Mouse (Mus musculus): ENCODE results near the gene Hdac4. TPM values are rescaled to one million over a fixed set of nuclear protein-coding genes. Genes with fewer than 3 reads are reported as not detected.

The Hdac4 gene
- polyA plus RNA-seq, 1 experiment from 2014 or later = 24.1 TPM

DNA sequence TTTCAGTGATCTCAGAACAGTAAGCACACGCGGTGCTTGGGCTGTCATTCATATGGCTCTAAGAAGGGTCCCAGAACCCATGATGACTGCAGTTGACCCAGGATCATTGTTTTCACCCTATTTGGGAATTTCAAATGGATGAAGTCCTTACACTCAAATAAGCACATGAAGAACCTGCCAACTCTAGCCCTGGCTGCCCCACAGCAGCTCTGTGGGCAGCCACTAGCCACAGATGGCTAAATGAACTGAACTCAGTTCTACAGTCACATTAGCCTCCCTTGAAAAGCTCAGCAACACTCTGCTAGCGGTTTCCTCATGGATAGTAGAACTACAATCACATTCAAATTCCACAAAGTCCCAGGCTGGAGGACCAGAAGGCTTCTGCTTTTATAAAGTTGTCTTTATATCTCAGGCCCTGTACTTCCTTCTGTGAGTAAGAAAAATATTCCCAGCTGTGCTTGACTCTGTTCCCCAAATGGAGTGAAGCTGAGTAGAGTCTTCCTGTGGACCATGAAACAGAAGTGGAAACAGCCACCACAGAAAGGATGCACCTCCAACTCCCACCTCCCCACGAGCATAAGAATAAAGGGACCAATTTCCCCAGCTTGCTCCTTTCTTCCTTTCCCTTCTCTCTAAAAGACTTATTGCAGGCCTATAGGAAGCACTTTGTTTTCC lies 88.9 kb downstream of the Hdac4 start:
- H3K4me3 ChIP-seq (ENCODE audit: low read depth, low read length) = no peak overlapping the region
- H3K9me3 ChIP-seq (ENCODE audit: control insufficient read depth, low read length) = no peaks in the 10 kb centered on the region
- no peak overlapping the region for H3K9ac ChIP-seq (ENCODE audit: low read depth, low read length)
- H3K27me3 ChIP-seq (replicated peaks; ENCODE audit: control insufficient read depth, insufficient read depth, low read length) = no peaks in the 10 kb centered on the region
- DNase-seq (ENCODE audit: low spot score) (no peak), ATAC-seq (ENCODE audit: low read depth) (no peak)
- H3K4me2 ChIP-seq (ENCODE audit: low read depth, low read length) = no peak overlapping the region
- WGBS = 92% methylated on average over 4 of the region's 4 CpGs
- no peaks in the 10 kb centered on the region for H3K36me3 ChIP-seq (ENCODE audit: control insufficient read depth, insufficient read depth, low read length)
- no peak overlapping the region for H3K27ac ChIP-seq (replicated peaks; ENCODE audit: low read depth, low read length)
- no peaks in the 10 kb centered on the region for H3K4me1 ChIP-seq (ENCODE audit: control insufficient read depth, insufficient read depth, low read length)

DNA sequence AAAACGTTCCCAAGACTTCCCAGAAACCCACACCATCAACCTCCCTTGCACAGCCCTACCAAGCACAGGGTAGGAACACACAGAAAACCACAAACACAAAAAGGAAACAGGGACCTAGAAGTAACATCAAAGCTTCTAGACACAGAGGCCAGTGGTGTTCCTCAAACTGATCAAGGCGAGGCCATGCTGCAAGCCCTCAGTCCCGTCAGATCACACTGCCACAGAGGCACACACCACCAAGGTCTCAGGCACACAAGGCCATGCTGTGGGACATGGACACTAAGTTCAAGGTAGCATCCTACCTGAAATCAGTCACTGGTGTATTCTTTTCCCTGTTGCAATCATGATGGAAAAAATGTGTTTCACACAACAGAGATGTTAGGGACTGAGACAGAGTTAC lies 90.8 kb downstream of the Hdac4 start:
- DNase-seq (ENCODE audit: low spot score) (no peak), ATAC-seq (ENCODE audit: low read depth) (no peak)
- Histone ChIP-seq H3K36me3 (ENCODE audit: control insufficient read depth, insufficient read depth, low read length) (no peaks in the 10 kb centered on the region), H3K9me3 (ENCODE audit: control insufficient read depth, low read length) (no peaks in the 10 kb centered on the region), H3K4me2 (ENCODE audit: low read depth, low read length) (no peak overlapping the region), H3K27ac (replicated peaks; ENCODE audit: low read depth, low read length) (no peak overlapping the region), H3K27me3 (replicated peaks; ENCODE audit: control insufficient read depth, insufficient read depth, low read length) (no peaks in the 10 kb centered on the region), H3K4me3 (ENCODE audit: low read depth, low read length) (no peak overlapping the region), H3K9ac (ENCODE audit: low read depth, low read length) (no peak overlapping the region), H3K4me1 (ENCODE audit: control insufficient read depth, insufficient read depth, low read length) (no peaks in the 10 kb centered on the region)
- WGBS = 80% methylated on average over 3 of the region's 3 CpGs

DNA sequence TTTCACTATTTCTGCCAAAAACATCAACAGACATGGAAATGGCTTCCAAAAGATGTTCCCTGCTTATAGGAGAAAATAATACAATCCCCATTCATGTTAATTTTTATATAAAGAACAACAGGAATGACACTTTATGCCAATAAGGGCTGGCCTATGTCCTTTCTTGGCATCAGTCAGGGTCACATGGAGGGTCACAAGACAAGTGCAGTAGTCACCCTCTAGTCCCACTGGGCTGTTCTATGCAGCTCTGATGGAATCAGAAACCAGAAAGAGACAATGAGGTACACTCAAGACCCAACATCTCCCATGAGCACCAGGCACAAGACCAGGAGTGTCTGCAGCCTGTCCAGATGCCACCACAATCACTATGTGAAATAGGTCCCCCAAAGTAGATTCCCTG lies 91.5 kb downstream of the Hdac4 start:
- no peak overlapping the region for H3K9ac ChIP-seq (ENCODE audit: low read depth, low read length)
- no peak overlapping the region for H3K4me2 ChIP-seq (ENCODE audit: low read depth, low read length)
- DNase-seq (ENCODE audit: low spot score) = no peak
- ATAC-seq (ENCODE audit: low read depth) = no peak
- H3K4me1 ChIP-seq (ENCODE audit: control insufficient read depth, insufficient read depth, low read length) = no peaks in the 10 kb centered on the region
- H3K36me3 ChIP-seq (ENCODE audit: control insufficient read depth, insufficient read depth, low read length) = no peaks in the 10 kb centered on the region
- H3K4me3 ChIP-seq (ENCODE audit: low read depth, low read length) = no peak overlapping the region
- no peak overlapping the region for H3K27ac ChIP-seq (replicated peaks; ENCODE audit: low read depth, low read length)
- H3K9me3 ChIP-seq (ENCODE audit: control insufficient read depth, low read length) = no peaks in the 10 kb centered on the region
- no peaks in the 10 kb centered on the region for H3K27me3 ChIP-seq (replicated peaks; ENCODE audit: control insufficient read depth, insufficient read depth, low read length)

DNA sequence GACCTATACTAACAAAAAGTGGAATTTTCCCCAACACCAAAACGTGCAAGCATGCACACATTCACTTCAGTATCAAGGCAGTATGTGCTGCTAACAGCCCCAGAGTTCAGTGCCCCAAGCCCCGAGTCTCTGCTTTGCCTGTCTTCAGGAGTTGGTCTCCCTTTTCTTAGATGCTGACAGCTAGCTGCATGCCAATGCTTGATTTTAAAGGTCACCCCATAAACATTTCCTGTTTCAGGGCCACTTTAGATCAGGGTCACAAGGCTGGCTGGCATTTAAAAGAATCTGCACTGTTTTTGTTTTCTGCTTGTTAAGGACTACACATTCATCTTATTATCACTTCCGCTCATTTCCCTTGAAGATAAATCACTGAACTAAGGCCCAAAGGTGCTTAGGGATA lies 92.1 kb downstream of the Hdac4 start:
- H3K4me3 ChIP-seq (ENCODE audit: low read depth, low read length) = no peak overlapping the region
- H3K9me3 ChIP-seq (ENCODE audit: control insufficient read depth, low read length) = no peaks in the 10 kb centered on the region
- DNase-seq (ENCODE audit: low spot score) (no peak), ATAC-seq (ENCODE audit: low read depth) (no peak)
- H3K9ac ChIP-seq (ENCODE audit: low read depth, low read length) = no peak overlapping the region
- H3K4me1 ChIP-seq (ENCODE audit: control insufficient read depth, insufficient read depth, low read length) = no peaks in the 10 kb centered on the region
- H3K36me3 ChIP-seq (ENCODE audit: control insufficient read depth, insufficient read depth, low read length) = no peaks in the 10 kb centered on the region
- 65% methylated on average over 3 of the region's 3 CpGs for WGBS
- H3K27me3 ChIP-seq (replicated peaks; ENCODE audit: control insufficient read depth, insufficient read depth, low read length) = no peaks in the 10 kb centered on the region
- H3K27ac ChIP-seq (replicated peaks; ENCODE audit: low read depth, low read length) = no peak overlapping the region
- H3K4me2 ChIP-seq (ENCODE audit: low read depth, low read length) = no peak overlapping the region

DNA sequence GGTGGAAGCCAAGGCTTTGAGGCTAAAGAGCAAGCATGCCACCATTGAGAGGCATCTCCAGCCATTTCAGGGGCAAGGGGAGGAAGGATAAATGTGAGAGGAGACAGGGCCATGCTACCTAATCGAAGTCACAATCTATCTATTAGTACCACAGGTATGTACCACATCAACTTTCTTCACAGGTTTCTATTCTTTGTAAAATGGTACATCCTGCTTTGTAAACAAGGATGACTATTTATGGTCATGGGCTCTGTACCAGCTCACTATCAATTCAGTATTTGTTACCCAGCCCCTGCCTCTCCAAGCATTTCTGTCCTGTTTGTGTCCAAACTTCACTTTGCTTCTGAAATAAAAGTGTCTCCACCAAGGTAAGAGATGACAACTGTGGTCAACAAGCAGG lies 92.7 kb downstream of the Hdac4 start:
- H3K27me3 ChIP-seq (replicated peaks; ENCODE audit: control insufficient read depth, insufficient read depth, low read length) = no peaks in the 10 kb centered on the region
- H3K9me3 ChIP-seq (ENCODE audit: control insufficient read depth, low read length) = no peaks in the 10 kb centered on the region
- H3K4me1 ChIP-seq (ENCODE audit: control insufficient read depth, insufficient read depth, low read length) = no peaks in the 10 kb centered on the region
- no peak overlapping the region for H3K4me3 ChIP-seq (ENCODE audit: low read depth, low read length)
- 95% methylated on average over 1 of the region's 1 CpGs for WGBS
- H3K36me3 ChIP-seq (ENCODE audit: control insufficient read depth, insufficient read depth, low read length) = no peaks in the 10 kb centered on the region
- no peak overlapping the region for H3K9ac ChIP-seq (ENCODE audit: low read depth, low read length)
- H3K4me2 ChIP-seq (ENCODE audit: low read depth, low read length) = no peak overlapping the region
- DNase-seq (ENCODE audit: low spot score) (no peak), ATAC-seq (ENCODE audit: low read depth) (no peak)
- no peak overlapping the region for H3K27ac ChIP-seq (replicated peaks; ENCODE audit: low read depth, low read length)

DNA sequence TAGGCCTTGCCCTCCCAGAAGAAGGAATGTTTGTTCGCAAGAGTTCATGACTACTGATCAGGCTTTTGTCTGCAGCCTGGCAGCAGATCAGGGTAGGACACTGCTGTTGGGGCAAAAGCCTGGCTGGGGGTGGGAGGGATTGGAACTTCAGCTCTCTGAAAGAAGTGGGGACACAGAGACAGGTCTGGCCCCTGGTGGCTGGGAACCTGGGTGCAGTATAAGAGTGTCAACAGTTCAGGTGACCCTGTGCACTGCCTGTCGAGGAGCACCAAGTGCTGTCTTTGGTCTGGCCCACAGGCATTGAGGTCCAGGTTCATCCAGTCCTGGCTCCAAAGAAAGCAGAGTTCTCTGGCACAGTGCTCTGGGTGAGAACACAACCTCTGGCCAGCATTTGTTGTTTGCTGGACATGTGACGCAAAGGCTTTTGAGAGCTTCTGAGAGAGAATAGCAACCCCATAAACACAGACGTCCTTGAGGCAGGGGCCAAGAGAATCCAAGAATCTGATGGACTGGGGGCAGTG lies 95.1 kb downstream of the Hdac4 start:
- Histone ChIP-seq H3K4me1 (ENCODE audit: control insufficient read depth, insufficient read depth, low read length) (no peaks in the 10 kb centered on the region), H3K27ac (replicated peaks; ENCODE audit: low read depth, low read length) (no peak overlapping the region), H3K9me3 (ENCODE audit: control insufficient read depth, low read length) (no peaks in the 10 kb centered on the region), H3K9ac (ENCODE audit: low read depth, low read length) (no peak overlapping the region), H3K4me2 (ENCODE audit: low read depth, low read length) (no peak overlapping the region), H3K27me3 (replicated peaks; ENCODE audit: control insufficient read depth, insufficient read depth, low read length) (no peaks in the 10 kb centered on the region), H3K36me3 (ENCODE audit: control insufficient read depth, insufficient read depth, low read length) (no peaks in the 10 kb centered on the region), H3K4me3 (ENCODE audit: low read depth, low read length) (no peak overlapping the region)
- ATAC-seq (ENCODE audit: low read depth) (no peak), DNase-seq (ENCODE audit: low spot score) (no peak)
- 71% methylated on average over 4 of the region's 4 CpGs for WGBS

DNA sequence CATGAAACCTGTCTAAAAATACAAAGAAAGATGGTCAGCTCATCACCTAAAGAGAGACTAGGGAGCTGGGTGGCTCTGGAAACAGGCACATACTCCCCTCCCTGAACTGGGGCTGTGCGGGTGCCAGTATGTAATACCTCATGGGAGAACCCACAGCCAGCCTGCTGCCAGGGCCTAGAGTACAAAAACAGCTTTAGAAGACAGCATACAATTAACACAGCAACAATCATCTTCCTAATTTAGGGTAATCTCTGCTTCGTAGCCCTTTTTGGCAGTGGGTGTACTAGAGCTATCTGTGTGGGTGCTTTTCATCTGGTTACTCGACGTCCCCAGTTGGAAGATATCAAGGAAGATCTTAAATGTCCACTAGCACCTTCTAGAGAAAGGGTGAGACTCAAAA lies 95.5 kb downstream of the Hdac4 start:
- peak; percentile 18; the same call in 1 of the 2 replicates for ATAC-seq (ENCODE audit: low read depth)

DNA sequence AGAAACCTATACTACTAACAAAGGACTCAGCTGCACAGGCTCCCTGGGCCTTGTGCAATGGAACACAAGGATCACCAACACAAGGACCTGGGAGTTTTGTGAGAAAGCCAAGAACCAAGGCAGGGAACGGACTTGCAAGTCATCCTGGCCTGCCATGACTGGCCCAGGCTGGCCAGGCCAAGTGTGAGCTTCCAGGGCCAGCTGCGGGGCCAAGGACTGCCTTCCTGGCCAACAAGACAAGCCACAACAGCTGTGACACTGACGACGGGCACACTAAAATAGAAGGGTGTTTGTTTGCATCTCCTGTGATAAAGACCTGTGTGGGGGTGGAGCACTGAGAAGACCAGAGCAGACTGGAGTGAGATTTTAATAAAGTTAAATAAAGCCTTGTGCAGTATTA lies 96.0 kb downstream of the Hdac4 start:
- DNase-seq (ENCODE audit: low spot score) = peak; percentile 58
- WGBS = 71% methylated on average over 4 of the region's 4 CpGs

More for the DNA sequence above, 95.5 kb downstream of the Hdac4 start:
- DNase-seq (ENCODE audit: low spot score) = no peak
- no peak overlapping the region for H3K4me3 ChIP-seq (ENCODE audit: low read depth, low read length)
- no peak overlapping the region for H3K9ac ChIP-seq (ENCODE audit: low read depth, low read length)
- H3K27me3 ChIP-seq (replicated peaks; ENCODE audit: control insufficient read depth, insufficient read depth, low read length) = no peaks in the 10 kb centered on the region
- no peaks in the 10 kb centered on the region for H3K4me1 ChIP-seq (ENCODE audit: control insufficient read depth, insufficient read depth, low read length)
- H3K4me2 ChIP-seq (ENCODE audit: low read depth, low read length) = no peak overlapping the region
- no peak overlapping the region for H3K27ac ChIP-seq (replicated peaks; ENCODE audit: low read depth, low read length)
- 87% methylated on average over 4 of the region's 4 CpGs for WGBS
- H3K36me3 ChIP-seq (ENCODE audit: control insufficient read depth, insufficient read depth, low read length) = no peaks in the 10 kb centered on the region
- no peaks in the 10 kb centered on the region for H3K9me3 ChIP-seq (ENCODE audit: control insufficient read depth, low read length)

DNA sequence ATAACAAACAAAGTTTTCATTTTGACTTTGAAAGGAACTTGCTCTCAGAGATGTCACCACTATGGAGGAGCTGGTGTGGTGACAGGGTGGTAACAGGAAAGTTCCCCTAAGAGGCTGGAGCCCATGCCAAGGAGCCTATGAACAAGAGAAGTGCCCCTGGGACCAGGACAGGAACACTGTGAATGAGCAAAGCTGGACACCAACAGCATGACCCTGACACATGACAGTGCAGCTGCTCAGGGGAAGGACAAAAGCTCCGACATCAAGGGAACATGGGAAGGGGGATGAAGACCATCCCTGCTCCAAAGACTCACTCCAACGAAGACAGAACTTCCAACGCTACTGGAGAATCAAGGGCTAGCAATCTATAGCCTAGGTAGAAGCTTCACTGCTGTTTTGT lies 97.0 kb downstream of the Hdac4 start:
- no peak overlapping the region for H3K9ac ChIP-seq (ENCODE audit: low read depth, low read length)
- WGBS = 84% methylated on average over 3 of the region's 3 CpGs
- H3K27me3 ChIP-seq (replicated peaks; ENCODE audit: control insufficient read depth, insufficient read depth, low read length) = no peaks in the 10 kb centered on the region
- no peaks in the 10 kb centered on the region for H3K36me3 ChIP-seq (ENCODE audit: control insufficient read depth, insufficient read depth, low read length)
- no peak overlapping the region for H3K4me2 ChIP-seq (ENCODE audit: low read depth, low read length)
- no peak overlapping the region for H3K4me3 ChIP-seq (ENCODE audit: low read depth, low read length)
- H3K4me1 ChIP-seq (ENCODE audit: control insufficient read depth, insufficient read depth, low read length) = no peaks in the 10 kb centered on the region
- ATAC-seq (ENCODE audit: low read depth) (no peak), DNase-seq (ENCODE audit: low spot score) (no peak)
- no peak overlapping the region for H3K27ac ChIP-seq (replicated peaks; ENCODE audit: low read depth, low read length)
- no peaks in the 10 kb centered on the region for H3K9me3 ChIP-seq (ENCODE audit: control insufficient read depth, low read length)

More for the DNA sequence above, 96.0 kb downstream of the Hdac4 start:
- Histone ChIP-seq H3K9me3 (ENCODE audit: control insufficient read depth, low read length) (no peaks in the 10 kb centered on the region), H3K9ac (ENCODE audit: low read depth, low read length) (no peak overlapping the region), H3K4me2 (ENCODE audit: low read depth, low read length) (no peak overlapping the region), H3K27ac (replicated peaks; ENCODE audit: low read depth, low read length) (no peak overlapping the region; the same call in 1 of the 2 replicates), H3K4me1 (ENCODE audit: control insufficient read depth, insufficient read depth, low read length) (no peaks in the 10 kb centered on the region), H3K36me3 (ENCODE audit: control insufficient read depth, insufficient read depth, low read length) (no peaks in the 10 kb centered on the region), H3K4me3 (ENCODE audit: low read depth, low read length) (no peak overlapping the region), H3K27me3 (replicated peaks; ENCODE audit: control insufficient read depth, insufficient read depth, low read length) (no peaks in the 10 kb centered on the region)
- peak; percentile 57 for ATAC-seq (ENCODE audit: low read depth)
